In the genomic region with DNA sequence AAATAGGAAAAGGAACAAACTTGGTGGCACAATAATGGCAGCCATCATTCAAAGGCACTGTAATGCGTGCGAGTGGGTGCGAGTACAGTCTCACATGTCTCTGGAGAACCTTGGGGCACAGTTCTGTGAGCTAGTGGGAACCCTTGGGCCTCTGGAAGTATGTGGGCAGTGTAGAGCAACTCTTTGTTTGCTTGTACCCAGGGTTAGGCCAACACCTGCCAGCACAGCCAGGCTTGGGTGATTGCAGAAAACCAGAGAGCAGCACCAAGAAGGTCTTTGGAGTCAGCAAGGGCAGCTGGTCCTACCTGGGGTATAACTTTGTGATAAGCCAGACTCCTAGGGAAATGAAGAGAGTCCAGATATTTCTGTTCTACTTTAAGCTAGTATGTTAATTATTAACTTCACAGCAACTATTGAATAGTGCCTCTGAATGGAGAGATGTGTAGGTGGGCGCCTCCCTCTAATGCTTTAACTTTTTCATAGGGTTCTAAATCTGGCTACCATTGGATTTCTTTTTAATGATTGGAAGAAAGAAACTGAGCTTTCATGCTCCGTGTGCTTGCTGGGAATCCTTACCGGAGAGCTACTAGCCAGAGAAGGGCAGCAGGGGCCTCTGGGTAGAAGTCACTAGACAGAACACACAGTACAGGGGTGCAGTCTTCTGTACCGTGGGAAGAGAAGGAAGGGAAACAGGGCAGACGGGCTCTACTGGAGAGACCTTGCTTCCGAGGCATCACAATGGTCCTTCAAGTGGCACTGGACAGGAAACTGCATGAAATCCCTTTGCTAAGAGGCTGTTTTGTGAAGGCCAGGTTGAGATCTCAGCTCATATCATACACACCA, we compare ENCODE assay signal across 22 mouse cellular contexts. TPM values are rescaled to one million over a fixed set of nuclear protein-coding genes. Genes with fewer than 3 reads are reported as not detected.
DNase-seq lines count a peak whose midpoint lies in the region; ATAC-seq and TF ChIP-seq lines count a peak whose summit lies in the region.
"Had no signal": no experiment of that assay in that cellular context is flagged by ENCODE, and none has a peak within 500 bp of the region (broad histone marks: within the 10 kb centered on the region; RNA-seq: fewer than 3 reads in every experiment).

No protein-coding gene starts in this region.

- H3K4me2 ChIP-seq in kidney, embryonic 16.5 days (replicated peaks; ENCODE audit: low read depth, low read length): no peak overlapping the region
- H3K4me2 ChIP-seq in midbrain, embryonic 11.5 days: no peak overlapping the region
- no peak overlapping the region for H3K4me2 ChIP-seq in midbrain, embryonic 14.5 days (ENCODE audit: low read length)
- peak overlapping the region; percentile 27; the same call in 1 of the 2 replicates for H3K4me2 ChIP-seq in intestine, postnatal 0 days (replicated peaks; ENCODE audit: low read depth)
- no peak overlapping the region for H3K4me2 ChIP-seq in stomach, postnatal 0 days (replicated peaks; ENCODE audit: low read depth)
- H3K4me2 ChIP-seq: embryonic facial prominence, embryonic 13.5 days; hindbrain, embryonic 12.5 days; limb, embryonic 13.5 days; liver, embryonic 15.5 days; midbrain, embryonic 13.5 days had no signal

- H3K9ac ChIP-seq in kidney, embryonic 16.5 days (replicated peaks; ENCODE audit: low read length): no peak overlapping the region
- no peak overlapping the region for H3K9ac ChIP-seq in midbrain, embryonic 11.5 days (ENCODE audit: low read length)
- H3K9ac ChIP-seq in midbrain, embryonic 14.5 days (replicated peaks; ENCODE audit: low read length): no peak overlapping the region
- no peak overlapping the region for H3K9ac ChIP-seq in intestine, postnatal 0 days (ENCODE audit: low read depth, low read length)
- H3K9ac ChIP-seq in stomach, postnatal 0 days (ENCODE audit: low read length): no peak overlapping the region
- H3K9ac ChIP-seq: embryonic facial prominence, embryonic 13.5 days; hindbrain, embryonic 12.5 days; limb, embryonic 13.5 days; liver, embryonic 15.5 days; midbrain, embryonic 13.5 days had no signal

- 0 out of 2 replicates have a peak overlapping the region, but pooled peaks have one; percentile 13 for H3K27ac ChIP-seq in kidney, embryonic 16.5 days (ENCODE audit: low read length)
- H3K27ac ChIP-seq in midbrain, embryonic 11.5 days (ENCODE audit: low read depth, low read length): no peak overlapping the region
- no peak overlapping the region for H3K27ac ChIP-seq in midbrain, embryonic 14.5 days (replicated peaks; ENCODE audit: low read depth, low read length)
- H3K27ac ChIP-seq in intestine, postnatal 0 days (ENCODE audit: low read depth, low read length): peak overlapping the region; percentile 23; the same call in 1 of the 2 replicates
- H3K27ac ChIP-seq in stomach, postnatal 0 days (replicated peaks): no peak overlapping the region
- H3K27ac ChIP-seq: embryonic facial prominence, embryonic 13.5 days; hindbrain, embryonic 12.5 days; layer of hippocampus, adult 2 months; limb, embryonic 13.5 days; liver, embryonic 15.5 days; midbrain, embryonic 13.5 days had no signal

- no peaks in the 10 kb centered on the region for H3K27me3 ChIP-seq in kidney, embryonic 16.5 days (ENCODE audit: insufficient read depth, low read length)
- H3K27me3 ChIP-seq in midbrain, embryonic 11.5 days (ENCODE audit: control insufficient read depth, insufficient read depth, low read length): no peaks in the 10 kb centered on the region
- no peaks in the 10 kb centered on the region for H3K27me3 ChIP-seq in midbrain, embryonic 14.5 days (ENCODE audit: control insufficient read depth, insufficient read depth, low read length)
- no peaks in the 10 kb centered on the region for H3K27me3 ChIP-seq in intestine, postnatal 0 days (replicated peaks; ENCODE audit: control insufficient read depth, insufficient read depth, low read length)
- no peaks in the 10 kb centered on the region for H3K27me3 ChIP-seq in stomach, postnatal 0 days (ENCODE audit: control insufficient read depth, insufficient read depth, low read length)
- H3K27me3 ChIP-seq: embryonic facial prominence, embryonic 13.5 days; hindbrain, embryonic 12.5 days; limb, embryonic 13.5 days; liver, embryonic 15.5 days; midbrain, embryonic 13.5 days had no signal

- H3K36me3 ChIP-seq in kidney, embryonic 16.5 days (ENCODE audit: insufficient read depth, low read length): no peaks in the 10 kb centered on the region
- no peaks in the 10 kb centered on the region for H3K36me3 ChIP-seq in midbrain, embryonic 11.5 days (ENCODE audit: control insufficient read depth, insufficient read depth, low read length)
- no peaks in the 10 kb centered on the region for H3K36me3 ChIP-seq in midbrain, embryonic 14.5 days (ENCODE audit: control insufficient read depth, insufficient read depth, low read length)
- H3K36me3 ChIP-seq in intestine, postnatal 0 days (ENCODE audit: control insufficient read depth, insufficient read depth): peaks cover 4% of the 10 kb centered on the region; the same call in 1 of the 2 replicates
- H3K36me3 ChIP-seq in stomach, postnatal 0 days (ENCODE audit: control insufficient read depth, insufficient read depth, low read length): no peaks in the 10 kb centered on the region
- H3K36me3 ChIP-seq: embryonic facial prominence, embryonic 13.5 days; hindbrain, embryonic 12.5 days; limb, embryonic 13.5 days; liver, embryonic 15.5 days had no signal

- peak; percentile 70 for ATAC-seq in kidney, embryonic 16.5 days (ENCODE audit: low FRiP score, low TSS enrichment)
- ATAC-seq in midbrain, embryonic 11.5 days (ENCODE audit: low FRiP score): no peak
- ATAC-seq in midbrain, embryonic 14.5 days (ENCODE audit: low FRiP score, low TSS enrichment): no peak
- peak; percentile 59; the same call in 1 of the 2 replicates for ATAC-seq in intestine, postnatal 0 days
- peak; percentile 49; the same call in 1 of the 2 replicates for ATAC-seq in stomach, postnatal 0 days (ENCODE audit: low FRiP score, low TSS enrichment)
- ATAC-seq: CD4-positive, CD25-positive, alpha-beta regulatory T cell, adult 4 months; forebrain, embryonic 16.5 days; midbrain, embryonic 13.5 days had no signal

- peaks cover 6% of the 10 kb centered on the region; the same call in 1 of the 2 replicates for H3K4me1 ChIP-seq in kidney, embryonic 16.5 days (ENCODE audit: insufficient read depth, low read length)
- H3K4me1 ChIP-seq in midbrain, embryonic 11.5 days (ENCODE audit: control insufficient read depth, insufficient read depth, low read length): no peaks in the 10 kb centered on the region
- no peaks in the 10 kb centered on the region for H3K4me1 ChIP-seq in midbrain, embryonic 14.5 days (ENCODE audit: control insufficient read depth, insufficient read depth, low read length)
- H3K4me1 ChIP-seq in intestine, postnatal 0 days (replicated peaks; ENCODE audit: control insufficient read depth, insufficient read depth, low read length): no peaks in the 10 kb centered on the region; the same call in 1 of the 2 replicates
- no peaks in the 10 kb centered on the region for H3K4me1 ChIP-seq in stomach, postnatal 0 days (replicated peaks; ENCODE audit: control insufficient read depth, insufficient read depth)
- H3K4me1 ChIP-seq: limb, embryonic 13.5 days; liver, embryonic 15.5 days had no signal

- no peak for TF ChIP-seq EP300 in stomach, postnatal 0 days (optimal IDR thresholded peaks at IDR 0.05)

- no peak for DNase-seq in kidney, postnatal 25 days
- DNase-seq in midbrain, embryonic 11.5 days (ENCODE audit: low spot score, missing footprints): peak; percentile 17
- DNase-seq in midbrain, embryonic 14.5 days: no peak
- peak; percentile 20 for DNase-seq in stomach, postnatal 0 days (ENCODE audit: low spot score)
- no peak for DNase-seq in cerebellum, adult 11-12 months
- no peak for DNase-seq in thymus, postnatal 0 days (ENCODE audit: low spot score)
- DNase-seq: cerebellum, adult 18-20 months; cerebellum, postnatal 10 days; heart, postnatal 36 days; lung, postnatal 36 days; right cerebral cortex, postnatal 25 days had no signal

- H3K4me3 ChIP-seq in kidney, embryonic 16.5 days (ENCODE audit: low read length): no peak overlapping the region
- no peak overlapping the region for H3K4me3 ChIP-seq in midbrain, embryonic 11.5 days (ENCODE audit: low read depth, low read length)
- no peak overlapping the region for H3K4me3 ChIP-seq in midbrain, embryonic 14.5 days (replicated peaks; ENCODE audit: low read depth, low read length)
- H3K4me3 ChIP-seq in intestine, postnatal 0 days (ENCODE audit: low read depth, low read length): no peak overlapping the region
- no peak overlapping the region for H3K4me3 ChIP-seq in stomach, postnatal 0 days (ENCODE audit: low read depth, low read length)
- H3K4me3 ChIP-seq: embryonic facial prominence, embryonic 13.5 days; erythroblast, embryonic 14.5 days; hindbrain, embryonic 12.5 days; layer of hippocampus, adult 2 months; limb, embryonic 13.5 days; liver, embryonic 15.5 days; midbrain, embryonic 13.5 days had no signal

- TF ChIP-seq CTCF in intestine, postnatal 0 days (IDR thresholded peaks at IDR 0.05; ENCODE audit: low read depth): no peak
- TF ChIP-seq CTCF in stomach, postnatal 0 days (IDR thresholded peaks at IDR 0.05; ENCODE audit: low read depth): no peak

- no peaks in the 10 kb centered on the region for H3K9me3 ChIP-seq in kidney, embryonic 16.5 days (ENCODE audit: low read length)
- no peaks in the 10 kb centered on the region for H3K9me3 ChIP-seq in midbrain, embryonic 11.5 days (ENCODE audit: control insufficient read depth, low read length)
- no peaks in the 10 kb centered on the region for H3K9me3 ChIP-seq in midbrain, embryonic 14.5 days (ENCODE audit: control insufficient read depth, low read length)
- H3K9me3 ChIP-seq in intestine, postnatal 0 days (ENCODE audit: control insufficient read depth): no peaks in the 10 kb centered on the region
- H3K9me3 ChIP-seq in stomach, postnatal 0 days (ENCODE audit: control insufficient read depth, low read length): no peaks in the 10 kb centered on the region
- H3K9me3 ChIP-seq: embryonic facial prominence, embryonic 13.5 days; hindbrain, embryonic 12.5 days; limb, embryonic 13.5 days; liver, embryonic 15.5 days; midbrain, embryonic 13.5 days had no signal

- WGBS in kidney, embryonic 16.5 days: 82% methylated on average over 9 of the region's 9 CpGs
- WGBS in midbrain, embryonic 11.5 days: 86% methylated on average over 9 of the region's 9 CpGs
- WGBS in midbrain, embryonic 14.5 days: 94% methylated on average over 9 of the region's 9 CpGs
- WGBS in intestine, postnatal 0 days: 55% methylated on average over 9 of the region's 9 CpGs
- 68% methylated on average over 9 of the region's 9 CpGs for WGBS in stomach, postnatal 0 days

RNA-seq across cellular contexts. Expression of gene Herc3, which starts 15.8 kb away (rescaled TPM):
- polyA plus RNA-seq in kidney, embryonic 16.5 days (2015; fragmentation: Nextera tagmentation; extraction: Ambion mirVana): 7.2 and 10.1 TPM in 2 replicates
- 7.7 and 8.7 TPM in 2 replicates for polyA plus RNA-seq in midbrain, embryonic 11.5 days (2014; fragmentation: Nextera tagmentation; extraction: Ambion mirVana)
- polyA plus RNA-seq in midbrain, embryonic 14.5 days (2014; fragmentation: Nextera tagmentation; extraction: Ambion mirVana): 29.2 and 30.4 TPM in 2 replicates
- 14.3 and 18.7 TPM in 2 replicates for polyA plus RNA-seq in intestine, postnatal 0 days (2015; fragmentation: Nextera tagmentation; extraction: Ambion mirVana)
- polyA plus RNA-seq in stomach, postnatal 0 days (2015; fragmentation: Nextera tagmentation; extraction: Ambion mirVana): 11.0 and 13.1 TPM in 2 replicates
- 13.6 and 16.2 TPM in 2 replicates for polyA plus RNA-seq in thymus, postnatal 0 days (2015; fragmentation: Nextera tagmentation; extraction: Ambion mirVana)

RNA-seq across cellular contexts. Expression of gene Nap1l5, which starts 59.8 kb away (rescaled TPM):
- 0.85 and 1.8 TPM in 2 replicates for polyA plus RNA-seq in kidney, embryonic 16.5 days (2015; fragmentation: Nextera tagmentation; extraction: Ambion mirVana)
- polyA plus RNA-seq in midbrain, embryonic 11.5 days (2014; fragmentation: Nextera tagmentation; extraction: Ambion mirVana): 41.7 and 42.5 TPM in 2 replicates
- 225 and 247 TPM in 2 replicates for polyA plus RNA-seq in midbrain, embryonic 14.5 days (2014; fragmentation: Nextera tagmentation; extraction: Ambion mirVana)
- 9.8 and 10.7 TPM in 2 replicates for polyA plus RNA-seq in intestine, postnatal 0 days (2015; fragmentation: Nextera tagmentation; extraction: Ambion mirVana)
- polyA plus RNA-seq in stomach, postnatal 0 days (2015; fragmentation: Nextera tagmentation; extraction: Ambion mirVana): 7.5 and 9.3 TPM in 2 replicates
- polyA plus RNA-seq in thymus, postnatal 0 days (2015; fragmentation: Nextera tagmentation; extraction: Ambion mirVana): 0.33 TPM in 1 of 2 replicates, not detected in the other
- polyA plus RNA-seq: CD4-positive, CD25-positive, alpha-beta regulatory T cell, adult 4 months; erythroblast, embryonic 14.5 days had no signal

Comparison
In these comparisons a context has a peak if more than half of its experiments do, and no peak if none do; other contexts are left out.
1. DNase-seq: peak in midbrain, embryonic 11.5 days (single experiment) and stomach, postnatal 0 days (single experiment); none in kidney, postnatal 25 days (0 of 2), midbrain, embryonic 14.5 days (single experiment), cerebellum, adult 11-12 months (single experiment) and thymus, postnatal 0 days (single experiment).
2. ATAC-seq: peak in kidney, embryonic 16.5 days (single experiment), intestine, postnatal 0 days (single experiment) and stomach, postnatal 0 days (single experiment); none in midbrain, embryonic 11.5 days (single experiment) and midbrain, embryonic 14.5 days (single experiment).
3. H3K27ac ChIP-seq: peak in kidney, embryonic 16.5 days (single experiment) and intestine, postnatal 0 days (single experiment); none in midbrain, embryonic 11.5 days (single experiment), midbrain, embryonic 14.5 days (single experiment) and stomach, postnatal 0 days (single experiment).